Mouse (Mus musculus): ENCODE data around the gene Plekhf1. TPM values are rescaled to one million over a fixed set of nuclear protein-coding genes. Genes with fewer than 3 reads are reported as not detected.

Plekhf1 gene
- polyA plus RNA-seq, 1 experiment from 2014 or later: 5.4 TPM

DNA sequence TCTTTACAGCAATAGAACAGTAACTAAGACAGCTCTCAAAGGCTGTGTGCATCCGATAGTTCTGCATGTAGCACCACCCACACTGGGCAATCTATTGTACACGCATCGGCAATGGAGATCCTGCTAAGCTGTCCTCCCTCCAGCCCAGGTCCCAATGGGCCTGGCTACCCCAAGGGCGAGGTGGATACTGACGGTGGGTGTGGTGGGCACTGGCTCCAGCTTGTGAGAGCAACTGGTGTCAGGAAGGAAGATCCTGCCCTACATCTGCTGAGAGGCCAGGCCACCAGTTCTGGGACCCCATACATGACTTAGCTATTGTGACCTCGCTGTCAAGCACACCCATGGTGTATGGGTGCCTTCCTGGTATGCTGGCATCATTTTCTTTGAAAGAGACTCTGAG is 12.1 kb downstream of the Plekhf1 start:
- H3K9ac ChIP-seq: no peak overlapping the region

GRCm38 (mm10) chr7:38215281-38215680 is 12.5 kb downstream of the Plekhf1 start:
- Histone ChIP-seq H3K27ac (no peak overlapping the region), H3K4me2 (no peak overlapping the region), H3K9me3 (no peaks in the 10 kb centered on the region), H3K4me3 (no peak overlapping the region), H3K36me3 (peaks cover 6% of the 10 kb centered on the region; the same call in 1 of the 2 replicates), H3K9ac (no peak overlapping the region), H3K4me1 (no peaks in the 10 kb centered on the region; the same call in 1 of the 2 replicates), H3K27me3 (no peaks in the 10 kb centered on the region)
- WGBS: 55% methylated on average over 7 of the region's 7 CpGs
- ATAC-seq (ENCODE audit: insufficient number of reproducible peaks, low FRiP score, low TSS enrichment, low read depth): no peak

More for the DNA sequence above, 12.1 kb downstream of the Plekhf1 start:
- Histone ChIP-seq H3K4me3 (no peak overlapping the region), H3K27me3 (no peaks in the 10 kb centered on the region), H3K9me3 (no peaks in the 10 kb centered on the region), H3K4me2 (no peak overlapping the region), H3K4me1 (no peaks in the 10 kb centered on the region; the same call in 1 of the 2 replicates), H3K27ac (no peak overlapping the region), H3K36me3 (peaks cover 8% of the 10 kb centered on the region; the same call in 1 of the 2 replicates)
- 91% methylated on average over 6 of the region's 6 CpGs for WGBS
- no peak for ATAC-seq (ENCODE audit: insufficient number of reproducible peaks, low FRiP score, low TSS enrichment, low read depth)

DNA sequence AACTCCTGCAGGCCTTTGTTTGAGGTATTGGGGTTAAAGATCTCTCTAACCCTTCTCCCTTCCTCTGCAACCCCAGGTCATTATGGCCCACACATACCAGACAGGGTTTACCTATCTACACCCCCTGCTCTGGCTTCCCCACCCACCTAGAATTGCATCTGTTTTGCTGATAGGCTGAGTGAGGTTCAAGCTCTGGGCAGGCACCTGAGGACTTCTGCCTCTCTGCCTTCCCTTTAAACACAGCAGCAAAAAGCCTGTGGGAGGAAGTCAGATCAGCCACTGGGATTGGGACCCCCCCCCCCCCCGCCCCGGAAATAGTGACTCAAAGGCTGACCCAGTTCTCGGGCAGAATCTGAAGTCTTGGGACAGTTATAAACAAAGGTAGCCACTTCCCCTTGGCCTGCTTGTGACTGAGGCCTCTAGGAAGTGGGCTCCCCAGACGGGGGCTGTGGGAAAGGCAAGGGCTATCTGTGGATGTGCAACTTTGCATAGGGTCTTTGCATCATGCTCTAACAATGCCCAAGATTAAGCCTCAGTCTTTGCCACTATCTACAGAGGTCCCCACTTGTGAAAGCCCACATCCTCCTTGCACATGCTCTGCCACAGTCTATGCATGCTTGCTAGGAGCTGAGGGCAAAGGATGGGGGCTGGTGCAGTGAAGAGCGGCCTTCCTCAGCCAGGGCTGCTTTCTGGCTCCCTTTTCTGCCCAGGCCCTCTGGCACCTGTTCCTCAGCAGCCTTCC is 13.2 kb downstream of the Plekhf1 start:
- Histone ChIP-seq H3K27ac (no peak overlapping the region), H3K9ac (no peak overlapping the region), H3K4me2 (no peak overlapping the region), H3K4me3 (no peak overlapping the region), H3K9me3 (no peaks in the 10 kb centered on the region), H3K27me3 (no peaks in the 10 kb centered on the region), H3K4me1 (no peaks in the 10 kb centered on the region; the same call in 1 of the 2 replicates), H3K36me3 (no peaks in the 10 kb centered on the region)
- no peak for ATAC-seq (ENCODE audit: insufficient number of reproducible peaks, low FRiP score, low TSS enrichment, low read depth)
- WGBS: 74% methylated on average over 5 of the region's 5 CpGs

DNA sequence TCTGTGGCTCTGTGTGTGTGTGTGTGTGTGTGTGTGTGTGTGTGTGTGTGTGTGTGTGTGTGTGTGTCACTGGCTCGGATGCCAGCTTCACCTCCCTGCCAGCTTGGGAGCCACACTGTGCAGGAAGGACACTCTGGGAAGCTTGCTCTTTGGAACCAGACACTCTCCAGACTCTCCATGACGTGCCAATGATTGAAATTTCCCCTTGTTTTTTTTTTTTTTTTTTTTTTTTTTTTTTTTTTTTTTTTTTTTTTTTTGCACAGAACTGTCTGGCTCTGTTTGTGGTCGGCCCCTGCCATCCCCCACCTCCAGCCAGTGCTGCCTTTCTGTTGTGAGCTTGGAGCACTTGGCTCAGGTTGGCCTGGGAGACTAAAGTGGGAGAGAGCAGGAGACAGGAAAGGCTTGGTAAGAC is 15.2 kb downstream of the Plekhf1 start:
- no peak overlapping the region for H3K9ac ChIP-seq
- H3K27ac ChIP-seq: no peak overlapping the region
- H3K4me2 ChIP-seq: no peak overlapping the region
- no peak overlapping the region for H3K4me3 ChIP-seq
- WGBS: 9% methylated on average over 2 of the region's 3 CpGs
- H3K27me3 ChIP-seq: no peaks in the 10 kb centered on the region
- H3K36me3 ChIP-seq: no peaks in the 10 kb centered on the region
- no peaks in the 10 kb centered on the region for H3K9me3 ChIP-seq
- no peaks in the 10 kb centered on the region; the same call in 1 of the 2 replicates for H3K4me1 ChIP-seq
- no peak for ATAC-seq (ENCODE audit: insufficient number of reproducible peaks, low FRiP score, low TSS enrichment, low read depth)

DNA sequence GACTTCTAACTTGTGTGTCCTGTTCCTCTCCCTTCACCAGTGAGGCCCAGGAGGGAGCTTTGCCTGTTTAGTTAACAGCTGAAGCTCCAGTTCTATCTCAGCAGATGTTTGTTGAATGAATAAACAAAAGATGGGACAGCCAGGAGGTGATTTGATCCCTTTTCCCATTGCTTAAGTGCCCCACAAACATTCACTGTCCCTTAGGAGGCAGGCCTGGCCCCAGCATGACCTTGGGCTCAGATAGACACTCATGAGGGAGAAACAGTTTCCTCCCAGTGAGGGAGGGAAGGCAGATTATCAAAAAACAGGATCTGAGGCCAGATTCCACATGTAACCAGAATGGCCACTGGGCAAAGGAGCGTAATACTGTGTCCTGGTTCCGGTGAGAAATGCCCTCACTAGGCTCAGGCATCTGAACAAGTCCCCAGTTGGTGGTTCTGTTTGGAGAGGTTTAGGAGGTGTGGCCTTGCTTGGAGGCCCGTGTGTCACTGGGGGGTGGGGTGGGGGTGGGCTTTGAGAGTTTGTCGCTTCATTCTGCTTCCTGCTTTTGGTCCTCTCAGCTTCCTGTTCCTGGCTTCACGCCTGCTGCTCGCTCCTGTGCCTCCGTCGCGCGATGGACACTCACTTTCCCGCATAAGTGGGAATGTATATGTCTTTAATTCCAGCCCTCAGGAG is 18.2 kb downstream of the Plekhf1 start:
- no peaks in the 10 kb centered on the region for H3K9me3 ChIP-seq
- H3K27ac ChIP-seq: no peak overlapping the region
- no peak overlapping the region for H3K4me2 ChIP-seq
- no peaks in the 10 kb centered on the region; the same call in 1 of the 2 replicates for H3K4me1 ChIP-seq
- H3K4me3 ChIP-seq: no peak overlapping the region
- no peaks in the 10 kb centered on the region for H3K27me3 ChIP-seq
- WGBS: 64% methylated on average over 11 of the region's 11 CpGs
- H3K36me3 ChIP-seq: no peaks in the 10 kb centered on the region
- H3K9ac ChIP-seq: no peak overlapping the region
- ATAC-seq (ENCODE audit: insufficient number of reproducible peaks, low FRiP score, low TSS enrichment, low read depth): no peak

- no peak overlapping the region for H3K27ac ChIP-seq
- H3K4me1 ChIP-seq: no peaks in the 10 kb centered on the region; the same call in 1 of the 2 replicates
- H3K9me3 ChIP-seq: no peaks in the 10 kb centered on the region
- no peak overlapping the region for H3K4me3 ChIP-seq
- no peaks in the 10 kb centered on the region for H3K27me3 ChIP-seq
- ATAC-seq (ENCODE audit: insufficient number of reproducible peaks, low FRiP score, low TSS enrichment, low read depth): no peak
- WGBS: 69% methylated on average over 3 of the region's 3 CpGs
- H3K9ac ChIP-seq: no peak overlapping the region
- H3K4me2 ChIP-seq: no peak overlapping the region
- H3K36me3 ChIP-seq: no peaks in the 10 kb centered on the region
Measured at GRCm38 (mm10) chr7:38208969-38209368, 18.8 kb downstream of the Plekhf1 start.

DNA sequence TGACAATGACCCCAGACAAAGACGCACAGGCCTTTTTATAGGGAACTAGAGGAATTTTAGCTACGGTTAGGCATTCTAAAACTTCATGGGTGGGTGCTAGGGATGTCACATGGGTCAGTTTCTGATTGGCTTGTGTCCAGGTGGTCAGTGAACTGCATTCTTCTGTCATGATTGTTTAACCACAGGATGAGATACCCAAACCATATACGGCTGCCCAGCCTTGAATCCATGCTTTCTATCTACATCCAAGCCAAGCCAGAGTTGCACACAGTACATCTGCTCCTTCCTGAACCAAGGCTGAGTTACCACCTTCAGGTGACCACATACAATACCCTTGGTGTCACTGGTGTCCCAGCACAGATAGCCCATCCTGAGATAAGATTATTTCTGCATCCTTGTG is 21.3 kb downstream of the Plekhf1 start:
- Histone ChIP-seq H3K36me3 (no peaks in the 10 kb centered on the region), H3K27ac (no peak overlapping the region), H3K4me3 (no peak overlapping the region), H3K9me3 (no peaks in the 10 kb centered on the region), H3K4me1 (no peaks in the 10 kb centered on the region), H3K9ac (no peak overlapping the region), H3K27me3 (no peaks in the 10 kb centered on the region), H3K4me2 (no peak overlapping the region)
- WGBS: 65% methylated on average over 3 of the region's 3 CpGs
- ATAC-seq (ENCODE audit: insufficient number of reproducible peaks, low FRiP score, low TSS enrichment, low read depth): no peak

DNA sequence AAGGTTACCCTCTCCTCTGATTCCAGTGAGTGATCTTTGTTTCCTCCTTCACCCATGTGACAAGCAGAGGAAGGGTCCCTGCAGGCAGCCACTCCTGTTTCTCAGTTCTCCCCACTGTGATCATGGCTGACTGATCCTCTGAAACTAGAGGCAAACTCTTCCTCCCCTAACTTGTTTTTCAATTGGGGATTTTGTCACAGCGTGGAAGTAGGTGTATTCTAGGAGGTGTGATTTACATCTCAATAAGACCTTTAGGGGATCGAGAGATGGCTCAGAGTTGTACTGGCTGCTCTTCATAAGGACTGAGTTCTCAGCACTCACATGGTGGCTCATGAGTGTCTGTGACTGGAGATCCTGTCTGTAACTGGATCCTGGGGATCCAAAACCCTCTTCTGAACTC is 22.0 kb downstream of the Plekhf1 start:
- no peak overlapping the region for H3K4me3 ChIP-seq
- no peaks in the 10 kb centered on the region for H3K9me3 ChIP-seq
- H3K4me1 ChIP-seq: peaks cover 4% of the 10 kb centered on the region
- no peak overlapping the region for H3K4me2 ChIP-seq
- H3K27ac ChIP-seq: no peak overlapping the region
- no peak for ATAC-seq (ENCODE audit: insufficient number of reproducible peaks, low FRiP score, low TSS enrichment, low read depth)
- no peaks in the 10 kb centered on the region for H3K27me3 ChIP-seq
- H3K9ac ChIP-seq: no peak overlapping the region
- WGBS: 37% methylated on average over 2 of the region's 2 CpGs
- no peaks in the 10 kb centered on the region for H3K36me3 ChIP-seq

GRCm38 (mm10) chr7:38204314-38204713 is 23.5 kb downstream of the Plekhf1 start:
- Histone ChIP-seq H3K9ac (no peak overlapping the region), H3K27me3 (no peaks in the 10 kb centered on the region), H3K36me3 (no peaks in the 10 kb centered on the region), H3K4me2 (no peak overlapping the region), H3K4me3 (no peak overlapping the region), H3K9me3 (no peaks in the 10 kb centered on the region), H3K4me1 (peaks cover 8% of the 10 kb centered on the region), H3K27ac (no peak overlapping the region)
- no peak for ATAC-seq (ENCODE audit: insufficient number of reproducible peaks, low FRiP score, low TSS enrichment, low read depth)
- 85% methylated on average over 6 of the region's 6 CpGs for WGBS

DNA sequence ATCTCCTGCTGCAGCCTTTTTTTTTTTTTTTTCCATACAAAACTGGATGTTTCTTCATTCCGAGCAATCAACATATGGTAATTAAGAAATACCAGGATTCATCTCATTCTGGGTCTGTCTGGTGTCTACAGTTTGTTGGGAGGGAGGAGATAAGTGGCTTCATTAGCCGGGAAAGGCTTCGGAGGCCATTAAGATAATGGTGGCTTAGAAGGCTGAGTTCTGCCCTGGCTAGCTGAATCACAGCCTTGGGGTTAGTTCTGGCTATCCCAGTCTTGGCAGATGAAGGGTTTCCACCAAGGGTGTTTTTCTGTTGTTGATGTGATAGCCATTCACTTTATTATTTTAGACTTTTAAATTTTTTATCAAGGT is 26.5 kb downstream of the Plekhf1 start:
- no peaks in the 10 kb centered on the region for H3K9me3 ChIP-seq
- H3K4me1 ChIP-seq: peaks cover 8% of the 10 kb centered on the region
- no peak overlapping the region for H3K27ac ChIP-seq
- H3K4me3 ChIP-seq: no peak overlapping the region
- no peaks in the 10 kb centered on the region for H3K27me3 ChIP-seq
- 20% methylated on average over 3 of the region's 3 CpGs for WGBS
- no peak overlapping the region for H3K4me2 ChIP-seq
- H3K36me3 ChIP-seq: 0 out of 2 replicates have a peak, but pooled peaks cover 3% of the 10 kb centered on the region
- no peak for ATAC-seq (ENCODE audit: insufficient number of reproducible peaks, low FRiP score, low TSS enrichment, low read depth)
- no peak overlapping the region for H3K9ac ChIP-seq

- ATAC-seq (ENCODE audit: insufficient number of reproducible peaks, low FRiP score, low TSS enrichment, low read depth): peak; percentile 77; the same call in 1 of the 2 replicates
- peak overlapping the region; percentile 44 for H3K4me2 ChIP-seq
- peaks cover 8% of the 10 kb centered on the region for H3K4me1 ChIP-seq
- no peaks in the 10 kb centered on the region for H3K27me3 ChIP-seq
- no peak overlapping the region for H3K27ac ChIP-seq
- no peak overlapping the region for H3K4me3 ChIP-seq
- H3K36me3 ChIP-seq: 0 out of 2 replicates have a peak, but pooled peaks cover 8% of the 10 kb centered on the region
- no peak overlapping the region for H3K9ac ChIP-seq
- 2% methylated on average over 28 of the region's 28 CpGs for WGBS
- H3K9me3 ChIP-seq: no peaks in the 10 kb centered on the region
Measured at GRCm38 (mm10) chr7:38200606-38201289, 27.1 kb downstream of the Plekhf1 start.

All from limb, embryonic 15.5 days (tissue).